Mouse (Mus musculus): ENCODE results near the gene Clptm1.
"Not testable (repeated sequence)": the region's sequence is repeated elsewhere in the genome, so short reads cannot be mapped to it uniquely, and the experiment has no call there.

Gene Clptm1

DNA sequence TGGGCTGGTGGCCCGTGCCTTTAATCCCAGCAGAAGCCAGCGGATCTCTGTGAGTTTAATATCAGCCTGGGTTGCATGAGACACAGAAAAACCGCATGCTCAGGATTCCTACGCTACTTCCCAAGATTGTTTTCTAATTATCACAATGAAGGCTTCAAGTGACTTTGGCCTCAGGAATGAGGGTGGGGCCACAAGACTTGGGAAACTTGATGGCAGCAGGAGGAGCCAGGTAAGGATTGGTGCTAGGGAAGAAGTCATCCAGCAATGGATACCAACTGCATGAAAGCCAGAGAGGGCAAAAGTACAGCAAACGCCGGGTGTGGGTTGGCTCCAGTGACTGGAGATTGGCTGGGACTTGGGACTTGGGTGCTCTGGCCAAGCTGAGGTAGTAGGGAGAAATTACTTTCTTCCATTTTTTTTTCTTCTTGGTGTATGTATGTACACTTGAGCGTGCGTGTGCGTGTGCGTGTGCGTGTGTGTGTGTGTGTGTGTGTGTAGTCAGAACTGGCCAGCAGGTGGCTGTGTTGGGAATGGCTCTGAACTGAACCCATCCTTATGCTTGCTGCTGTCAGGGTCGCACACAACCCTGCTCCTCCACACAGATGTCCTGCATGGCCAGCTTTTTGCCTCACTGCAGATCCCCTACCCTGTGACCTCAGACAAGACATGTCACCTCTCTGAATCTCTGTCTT, 55.0 kb downstream of the Clptm1 start:
- DNase-seq (ENCODE audit: low spot score) = no peak

- no peak for DNase-seq (ENCODE audit: low spot score)
Observed at GRCm38 (mm10) chr7:19607291-19607690, 57.5 kb downstream of the Clptm1 start.

- DNase-seq (ENCODE audit: low spot score) = not testable (repeated sequence)
Observed at GRCm38 (mm10) chr7:19604606-19605214, 60.1 kb downstream of the Clptm1 start.

DNA sequence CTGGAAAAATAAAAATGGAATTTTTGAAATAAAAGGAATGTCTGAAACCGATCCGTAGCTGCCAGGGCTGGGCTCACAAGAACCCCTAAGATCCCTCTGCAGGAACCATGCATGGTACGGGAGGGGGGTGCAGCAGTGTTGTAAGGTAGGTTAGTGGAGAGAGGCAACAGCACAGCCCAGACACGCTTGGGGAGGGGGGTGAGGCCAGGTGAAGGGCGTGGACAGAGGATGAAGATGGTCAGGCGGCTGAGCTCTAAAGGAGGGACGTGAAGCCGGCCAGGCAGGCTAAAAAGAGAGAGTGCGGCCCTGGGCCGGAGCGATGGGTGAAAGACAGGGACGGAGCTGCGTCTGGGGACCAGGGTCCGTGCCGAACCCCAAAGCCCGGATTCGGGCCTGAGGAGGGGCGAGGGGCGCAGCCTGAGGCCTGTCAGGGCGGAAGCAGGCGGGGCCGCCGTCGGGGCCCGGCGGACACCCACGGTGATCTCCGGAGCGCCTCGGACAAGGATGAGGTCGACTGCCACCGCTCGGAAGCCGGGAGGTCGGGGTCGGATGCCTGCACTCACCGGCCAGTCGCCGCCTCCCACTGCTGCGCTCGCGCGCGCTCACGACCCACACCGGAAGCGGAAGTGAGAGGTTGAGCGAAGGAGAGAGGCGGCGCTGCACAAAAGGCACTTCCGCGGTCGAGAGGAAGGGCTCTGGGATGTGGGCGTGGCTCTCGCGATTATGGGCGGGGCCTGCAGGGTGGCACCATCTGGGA, 60.8 kb downstream of the Clptm1 start, which contains the start of gene Clasrp:
Clasrp (minus strand) TSS at position 638 of the 757 bp plus-strand sequence.
- DNase-seq (ENCODE audit: low spot score) = peak; percentile 96

GRCm38 (mm10) chr7:19603055-19603454, 61.8 kb downstream of the Clptm1 start:
- DNase-seq (ENCODE audit: low spot score) = no peak

- DNase-seq (ENCODE audit: low spot score) = no peak
Observed at GRCm38 (mm10) chr7:19600562-19600961, 64.3 kb downstream of the Clptm1 start.

DNA sequence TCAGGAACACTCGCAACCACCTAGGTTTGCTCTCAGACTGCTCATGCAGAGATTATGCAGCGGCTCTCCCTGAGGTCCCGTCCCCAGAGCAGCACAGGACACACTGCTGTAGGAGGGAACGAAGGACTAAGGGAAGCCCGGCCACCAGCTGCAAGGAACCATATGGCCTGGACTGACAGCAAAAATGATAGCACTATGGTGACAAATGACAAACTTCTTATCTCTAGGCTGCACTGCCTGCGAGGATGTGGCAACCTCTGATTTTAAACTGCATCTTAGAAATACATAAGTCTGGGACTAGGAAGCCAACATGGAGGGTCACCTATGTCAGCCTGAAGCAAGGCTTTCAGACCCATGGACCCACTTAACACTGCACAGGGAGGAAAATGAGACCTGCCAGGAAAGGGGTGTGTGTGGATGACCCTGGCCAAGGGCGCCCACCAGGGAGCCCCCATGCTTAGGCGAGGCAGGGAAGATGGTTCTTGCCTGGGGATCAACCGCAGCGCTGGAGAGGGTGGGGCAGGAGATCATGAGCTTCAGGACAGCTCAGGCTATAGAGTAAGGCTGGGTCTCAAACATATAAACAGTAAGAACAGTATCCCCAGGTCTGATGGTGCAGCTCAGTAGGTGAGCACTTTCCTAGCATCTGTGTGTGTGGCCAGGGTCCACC, 71.6 kb downstream of the Clptm1 start:
- DNase-seq (ENCODE audit: low spot score) = no peak

GRCm38 (mm10) chr7:19589917-19590316, 74.9 kb downstream of the Clptm1 start:
- DNase-seq (ENCODE audit: low spot score) = peak; percentile 95

DNA sequence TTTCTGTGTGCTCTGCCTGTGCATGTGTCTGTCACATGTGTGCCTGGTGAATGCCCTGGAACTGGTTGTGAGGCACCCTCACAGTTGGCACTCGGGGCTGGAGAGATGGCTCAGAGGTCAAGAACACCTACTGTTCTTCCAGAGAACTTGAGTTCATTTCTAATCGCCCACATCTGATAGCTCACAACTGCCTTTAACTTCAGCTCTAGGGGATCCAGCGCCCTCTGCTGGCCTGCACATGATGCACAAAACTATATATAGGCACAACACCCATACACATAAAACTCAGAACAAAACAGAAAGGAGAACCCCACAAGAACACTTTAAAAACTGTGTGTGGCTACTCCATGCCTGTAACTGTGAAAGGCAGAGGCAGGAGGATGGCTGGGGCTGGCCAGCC, 75.6 kb downstream of the Clptm1 start:
- DNase-seq (ENCODE audit: low spot score) = peak; percentile 60

GRCm38 (mm10) chr7:19586269-19586668, 78.6 kb downstream of the Clptm1 start:
- no peak for DNase-seq (ENCODE audit: low spot score)
